Mouse (Mus musculus) kidney, adult 2 months (tissue): ENCODE data around the gene Ccdc163.

ENCODE experiments used
- CTCF ChIP-seq: fragments of 200-500 bp; conservative IDR thresholded peaks from 2 replicates; pipeline ENCODE4 v1.5.1; 2011; ENCODE audit warnings: low read depth, mild to moderate bottlenecking, control low read depth, low read length, moderate library complexity, mixed read lengths; ENCODE audit not compliant: insufficient read depth, insufficient read length
- POLR2A ChIP-seq: fragments of 200-500 bp; IDR thresholded peaks from one replicate; pipeline ENCODE4 v1.6.1; 2011; ENCODE audit warnings: low read depth, low read length, control low read depth

- TF ChIP-seq POLR2A: no peak
- no peak for TF ChIP-seq CTCF
Measured at GRCm38 (mm10) chr4:116661998-116662397, 46.3 kb upstream of the Ccdc163 start.
